8 mouse cellular contexts compared by ENCODE assay signal in the genomic region with DNA sequence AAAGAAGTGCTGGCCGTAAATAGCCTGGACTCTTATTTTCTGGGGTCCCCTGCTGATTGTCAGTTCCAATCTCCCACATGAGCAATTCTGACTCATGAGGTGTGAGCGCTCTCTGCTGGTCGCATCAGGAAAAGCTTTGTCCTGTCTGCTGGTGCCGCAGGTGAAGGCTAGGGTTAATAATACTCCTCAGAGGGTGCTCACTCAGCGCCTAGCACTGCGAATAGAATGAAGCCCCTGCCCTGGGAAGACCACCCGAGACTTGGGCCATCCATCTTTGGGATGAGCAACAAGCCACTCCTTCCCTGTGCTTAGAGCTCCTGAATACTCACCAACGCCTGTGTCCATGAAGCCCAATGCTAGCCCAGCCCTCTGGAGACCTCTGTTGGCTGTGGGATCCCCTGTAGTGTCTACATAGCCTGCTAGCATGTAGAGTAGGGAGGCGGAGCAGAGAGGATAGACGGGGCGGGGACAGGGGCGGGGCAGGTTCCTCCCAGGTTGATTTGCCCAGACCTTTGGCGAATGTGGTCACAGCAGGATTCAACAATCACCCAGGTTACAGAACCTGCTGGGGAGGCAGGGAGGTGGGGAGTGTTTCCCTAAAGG. TPM values are rescaled to one million over a fixed set of nuclear protein-coding genes. Genes with fewer than 3 reads are reported as not detected.
A peak's percentile ranks its signal among the peaks of the same experiment; 100 is the strongest.
DNase-seq lines count a peak whose midpoint lies in the region; ATAC-seq lines count a peak whose summit lies in the region.

No protein-coding gene starts in this region.

- H3K4me1 ChIP-seq in forebrain, embryonic 15.5 days: no peaks in the 10 kb centered on the region
- H3K4me1 ChIP-seq in hindbrain, embryonic 13.5 days (replicated peaks): peaks cover 8% of the 10 kb centered on the region

- WGBS in forebrain, embryonic 15.5 days: 4% methylated on average over 13 of the region's 13 CpGs
- WGBS in hindbrain, embryonic 13.5 days: 4% methylated on average over 13 of the region's 13 CpGs

- intact Hi-C loops in left cerebral cortex, postnatal 14 days (cut with DNase I): loop anchor here (2.0 kb wide), 1 partner anchor 27 kb away; no protein-coding TSS in a partner anchor

- H3K27ac ChIP-seq in forebrain, embryonic 15.5 days (replicated peaks): no peak overlapping the region
- peak overlapping the region; percentile 44; the same call in 1 of the 2 replicates for H3K27ac ChIP-seq in hindbrain, embryonic 13.5 days

- H3K9ac ChIP-seq in forebrain, embryonic 15.5 days (replicated peaks): no peak overlapping the region
- H3K9ac ChIP-seq in hindbrain, embryonic 13.5 days: 0 out of 2 replicates have a peak overlapping the region, but pooled peaks have one; percentile 39

- peaks cover 31% of the 10 kb centered on the region for H3K36me3 ChIP-seq in forebrain, embryonic 15.5 days
- peaks cover 66% of the 10 kb centered on the region for H3K36me3 ChIP-seq in hindbrain, embryonic 13.5 days

- H3K4me2 ChIP-seq in forebrain, embryonic 15.5 days (replicated peaks): no peak overlapping the region
- no peak overlapping the region for H3K4me2 ChIP-seq in hindbrain, embryonic 13.5 days

- peak; percentile 54 for ATAC-seq in forebrain, embryonic 15.5 days (replicated peaks)
- ATAC-seq in hindbrain, embryonic 13.5 days (ENCODE audit: low FRiP score): peak; percentile 65

- peak; percentile 73 for DNase-seq in layer of hippocampus, adult 11-12 months (ENCODE audit: low spot score)
- no peak for DNase-seq in layer of hippocampus, adult 9-11 months
- DNase-seq in cerebellum, adult 11-12 months: peak; percentile 73
- peak; percentile 75 to 80 for DNase-seq in left cerebral cortex, postnatal 14 days (ENCODE audit: low spot score in 2 of 2)
- peak; percentile 73 for DNase-seq in mesoderm, embryonic 11.5 days (ENCODE audit: low read depth, low spot score)
- peak; percentile 82 to 86 for DNase-seq in spleen, postnatal 10 days (ENCODE audit: low spot score in 2 of 2)

- H3K27me3 ChIP-seq in forebrain, embryonic 15.5 days: no peaks in the 10 kb centered on the region
- H3K27me3 ChIP-seq in hindbrain, embryonic 13.5 days: no peaks in the 10 kb centered on the region

- H3K4me3 ChIP-seq in forebrain, embryonic 15.5 days: no peak overlapping the region
- H3K4me3 ChIP-seq in hindbrain, embryonic 13.5 days: no peak overlapping the region

- H3K9me3 ChIP-seq in forebrain, embryonic 15.5 days: no peaks in the 10 kb centered on the region
- H3K9me3 ChIP-seq in hindbrain, embryonic 13.5 days: 0 out of 2 replicates have a peak, but pooled peaks cover 4% of the 10 kb centered on the region

RNA-seq across cellular contexts. Expression of gene Mnt, which starts 17.3 kb away (rescaled TPM):
- polyA plus RNA-seq in forebrain, embryonic 15.5 days (2015; fragmentation: Nextera tagmentation; extraction: Ambion mirVana): 10.0 and 10.1 TPM in 2 replicates
- 9.0 and 9.1 TPM in 2 replicates for polyA plus RNA-seq in hindbrain, embryonic 13.5 days (2015; fragmentation: Nextera tagmentation; extraction: Ambion mirVana)
- 10 to 100 TPM; 31.5 to 32.0 TPM for total RNA-seq in left cerebral cortex, postnatal 14 days (2021)

RNA-seq across cellular contexts. Expression of gene Sgsm2, which starts 48.8 kb away (rescaled TPM):
- 14.3 and 14.6 TPM in 2 replicates for polyA plus RNA-seq in forebrain, embryonic 15.5 days (2015; fragmentation: Nextera tagmentation; extraction: Ambion mirVana)
- 17.8 and 19.1 TPM in 2 replicates for polyA plus RNA-seq in hindbrain, embryonic 13.5 days (2015; fragmentation: Nextera tagmentation; extraction: Ambion mirVana)
- 10 to 100 TPM; 65.9 to 68.4 TPM for total RNA-seq in left cerebral cortex, postnatal 14 days (2021)

RNA-seq across cellular contexts. Expression of gene Tsr1, which starts 49.9 kb away (rescaled TPM):
- polyA plus RNA-seq in forebrain, embryonic 15.5 days (2015; fragmentation: Nextera tagmentation; extraction: Ambion mirVana): 34.4 and 34.5 TPM in 2 replicates
- 29.4 and 29.6 TPM in 2 replicates for polyA plus RNA-seq in hindbrain, embryonic 13.5 days (2015; fragmentation: Nextera tagmentation; extraction: Ambion mirVana)
- 10 to 100 TPM; 29.6 to 33.0 TPM for total RNA-seq in left cerebral cortex, postnatal 14 days (2021)
